Mouse (Mus musculus) kidney, adult 8-10 months (tissue): Measurements from ENCODE around the gene Rhox4c.
"Not testable (repeated sequence)": the region's sequence is repeated elsewhere in the genome, so short reads cannot be mapped to it uniquely, and the experiment has no call there.

Experiments
- DNase-seq, 2 experiments: peaks; one replicate each; pipeline ENCODE4 v3.0.0; 2022

The Rhox4c gene

DNA sequence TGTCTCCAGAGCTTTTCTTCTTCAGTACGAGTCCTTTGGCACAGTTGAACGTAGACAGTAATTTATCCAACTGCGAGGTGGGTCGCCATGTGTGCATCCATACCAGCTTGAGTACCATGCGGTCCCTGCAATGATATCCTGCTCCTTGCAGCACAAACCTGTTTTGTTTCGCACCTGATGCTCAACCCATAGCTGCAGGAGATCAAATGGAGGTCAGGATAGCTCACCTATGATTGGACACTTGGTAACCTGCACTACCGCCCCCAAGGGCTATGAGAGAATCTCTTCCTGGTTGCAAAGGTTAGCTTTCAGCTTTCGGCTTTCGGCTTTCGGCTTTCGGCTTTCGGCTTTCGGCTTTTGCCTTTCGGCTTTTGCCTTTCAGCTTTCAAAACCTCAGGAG is at the start of gene Rhox4c:
Gene Rhox4c (plus strand): TSS at position 301 of the 400 bp plus-strand sequence.
- not testable (repeated sequence) for DNase-seq

DNA sequence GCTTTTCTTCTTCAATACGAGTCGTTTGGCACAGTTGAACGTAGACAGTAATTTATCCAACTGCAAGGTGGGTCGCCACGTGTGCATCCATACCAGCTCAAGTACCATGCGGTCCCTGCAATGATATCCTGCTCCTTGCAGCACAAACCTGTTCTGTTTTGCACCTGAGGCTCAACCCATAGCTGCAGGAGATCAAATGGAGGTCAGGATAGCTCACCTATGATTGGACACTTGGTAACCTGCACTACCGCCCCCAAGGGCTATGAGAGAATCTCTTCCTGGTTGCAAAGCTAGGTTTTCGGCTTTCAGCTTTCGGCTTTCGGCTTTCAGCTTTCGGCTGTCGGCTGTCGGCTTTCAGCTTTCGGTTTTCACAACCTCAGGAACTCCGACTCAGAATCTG is 47.9 kb upstream of the Rhox4c start, which contains the start of gene Rhox4b:
Gene Rhox4b (plus strand): TSS at position 301 of the 400 bp plus-strand sequence.
- not testable (repeated sequence) for DNase-seq

DNA sequence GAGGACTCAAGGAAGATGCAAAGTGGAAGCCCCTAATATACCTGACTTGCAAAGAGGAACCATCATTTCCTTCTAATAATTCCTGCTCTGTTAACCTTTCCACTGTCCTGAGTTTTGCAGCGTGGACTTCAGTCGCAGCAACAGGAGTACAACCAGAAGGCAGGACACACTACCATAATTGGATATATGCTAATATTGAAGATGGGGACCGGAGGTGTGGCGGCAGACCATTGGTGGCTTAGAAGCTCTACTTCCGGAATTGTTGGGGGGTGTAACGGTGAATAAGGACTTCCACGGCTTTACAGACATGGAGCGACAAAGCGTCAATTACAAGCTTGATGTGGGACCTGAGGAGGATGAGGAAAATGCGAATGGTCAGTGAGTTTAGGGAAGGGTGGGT is 26.8 kb upstream of the Rhox4c start, which contains the start of gene Rhox2c:
Gene Rhox2c (plus strand): TSS at position 301 of the 400 bp plus-strand sequence.
- DNase-seq, result not testable (repeated sequence)

DNA sequence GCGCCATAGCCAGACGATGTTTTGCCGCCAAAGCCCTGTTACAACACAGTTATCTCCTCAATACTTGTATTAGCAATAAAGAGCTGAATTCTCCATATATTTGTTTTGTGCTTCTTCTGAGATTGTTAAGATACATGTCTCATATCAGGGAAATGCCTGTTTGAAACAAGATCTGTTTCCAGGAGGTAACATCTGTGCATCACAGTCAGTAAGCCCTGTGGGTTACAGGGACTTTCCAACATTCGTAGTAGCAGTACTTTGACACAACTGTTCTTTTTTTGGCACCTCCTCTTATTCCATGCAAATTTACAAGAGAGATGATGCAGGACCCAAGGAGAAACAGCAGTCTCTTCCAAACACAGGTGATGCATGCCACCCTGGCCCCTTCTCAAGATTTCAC is 21.9 kb upstream of the Rhox4c start, which contains the start of gene Rhox3c:
Gene Rhox3c (plus strand): TSS at position 301 of the 400 bp plus-strand sequence.
- DNase-seq, result not testable (repeated sequence)

DNA sequence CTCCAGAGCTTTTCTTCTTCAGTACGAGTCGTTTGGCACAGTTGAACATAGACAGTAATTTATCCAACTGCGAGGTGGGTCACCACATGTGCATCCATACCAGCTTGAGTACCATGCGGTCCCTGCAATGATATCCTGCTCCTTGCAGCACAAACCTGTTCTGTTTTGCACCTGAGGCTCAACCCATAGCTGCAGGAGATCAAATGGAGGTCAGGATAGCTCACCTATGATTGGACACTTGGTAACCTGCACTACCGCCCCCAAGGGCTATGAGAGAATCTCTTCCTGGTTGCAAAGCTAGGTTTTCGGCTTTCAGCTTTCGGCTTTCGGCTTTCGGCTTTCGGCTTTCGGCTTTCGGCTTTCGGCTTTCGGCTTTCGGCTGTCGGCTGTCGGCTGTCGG is 33.9 kb downstream of the Rhox4c start, which contains the start of gene Rhox4d:
Gene Rhox4d (plus strand): TSS at position 301 of the 400 bp plus-strand sequence.
- not testable (repeated sequence) for DNase-seq

DNA sequence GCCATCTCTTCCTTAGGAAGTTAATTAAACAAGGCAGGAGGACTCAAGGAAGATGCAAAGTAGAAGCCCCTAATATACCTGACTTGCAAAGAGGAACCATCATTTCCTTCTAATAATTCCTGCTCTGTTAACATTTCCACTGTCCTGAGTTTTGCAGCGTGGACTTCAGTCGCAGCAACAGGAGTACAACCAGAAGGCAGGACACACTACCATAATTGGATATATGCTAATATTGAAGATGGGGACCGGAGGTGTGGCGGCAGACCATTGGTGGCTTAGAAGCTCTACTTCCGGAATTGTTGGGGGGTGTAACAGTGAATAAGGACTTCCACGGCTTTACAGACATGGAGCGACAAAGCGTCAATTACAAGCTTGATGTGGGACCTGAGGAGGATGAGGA is 50.0 kb downstream of the Rhox4c start, which contains the start of gene Rhox2e:
Gene Rhox2e (plus strand): TSS at position 301 of the 400 bp plus-strand sequence.
- not testable (repeated sequence) for DNase-seq
